Mouse (Mus musculus) lung, postnatal 0 days (tissue): ENCODE measurements around the gene Fyn.

ENCODE experiments used
- CTCF ChIP-seq: IDR thresholded peaks from 2 replicates; pipeline ENCODE4 v1.5.1; 2016; ENCODE audit warnings: antibody characterized with exemption, mild to moderate bottlenecking
- EP300 ChIP-seq: IDR thresholded peaks from 2 replicates; pipeline ENCODE4 v1.6.1; 2016; ENCODE audit warnings: antibody characterized with exemption, mild to moderate bottlenecking, control low read depth

DNA sequence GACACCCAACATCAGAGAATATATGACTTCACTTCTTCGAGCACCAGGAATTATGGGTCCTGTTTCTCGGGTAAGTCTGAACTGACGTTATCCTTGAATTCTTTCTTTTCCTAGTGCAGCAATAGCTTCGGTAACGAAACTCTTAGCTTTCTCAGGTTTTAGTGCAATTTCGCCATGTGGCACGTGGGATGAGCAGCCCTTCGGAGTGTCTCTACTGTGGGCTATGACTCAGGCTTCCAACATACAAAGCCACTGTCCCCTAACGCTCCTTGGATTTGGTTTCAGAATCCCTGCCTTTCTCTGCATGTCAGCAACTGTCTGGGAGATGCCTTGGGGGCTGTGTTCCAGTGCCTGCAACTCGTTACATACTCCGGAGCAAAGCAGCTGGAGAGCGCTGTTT lies 215.1 kb downstream of the Fyn start:
- TF ChIP-seq CTCF (no peak), EP300 (no peak)
